Mouse (Mus musculus) G1E (cell line): Measurements from ENCODE around the gene Cd300c.

Source experiments
- CTCF ChIP-seq: IDR thresholded peaks from 2 replicates; pipeline ENCODE4 v1.5.1; 2012; ENCODE audit warnings: low read depth, low read length, inconsistent platforms, mixed read lengths
- GATA1 ChIP-seq: IDR thresholded peaks from 2 replicates; pipeline ENCODE4 v1.6.1; 2012; ENCODE audit warnings: borderline replicate concordance, low read length, inconsistent platforms, mixed read lengths
- GATA2 ChIP-seq: IDR thresholded peaks from 2 replicates; pipeline ENCODE4 v1.6.1; 2012; ENCODE audit warnings: low read depth, low read length, inconsistent platforms, borderline replicate concordance
- POLR2AphosphoS5 ChIP-seq: IDR thresholded peaks from 2 replicates; pipeline ENCODE4 v1.6.1; 2012; ENCODE audit warnings: low read depth, low read length, inconsistent platforms; ENCODE audit not compliant: insufficient replicate concordance

- TF ChIP-seq GATA2 (no peak), CTCF (no peak), GATA1 (no peak), POLR2AphosphoS5 (no peak)
Observed at GRCm38 (mm10) chr11:114981866-114982265, 12.9 kb upstream of the Cd300c start.
